12 mouse cellular contexts compared by ENCODE assay signal in the genomic region with DNA sequence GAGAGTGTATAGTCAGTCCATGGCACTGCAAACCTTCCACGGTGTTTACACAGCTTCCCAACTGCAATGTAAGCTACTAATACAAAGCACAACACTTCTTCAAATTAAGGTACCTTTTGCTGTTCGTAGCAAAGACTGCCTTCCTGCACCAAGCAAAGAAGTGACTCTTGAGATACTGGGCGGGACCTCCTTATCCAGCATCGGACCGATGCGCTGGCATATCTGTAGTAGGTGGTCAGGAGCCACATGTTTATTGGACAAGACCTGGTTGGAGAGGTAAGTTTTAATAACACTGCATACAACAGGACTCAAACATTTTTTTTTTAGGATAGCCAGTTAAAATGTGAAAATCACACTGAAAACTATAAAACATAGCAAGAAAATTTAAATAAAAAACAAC.
"Had no signal": no experiment of that assay in that cellular context is flagged by ENCODE, and none has a peak within 500 bp of the region (broad histone marks: within the 10 kb centered on the region; RNA-seq: fewer than 3 reads in every experiment).

No protein-coding gene starts in this region.

- DNase-seq: left cerebral cortex, postnatal 4 days; liver; liver, embryonic 13.5 days; liver, postnatal 0 days; lung, adult 18-20 months; lung, adult 2 months; lung, embryonic 14.5 days; lung, postnatal 10 days; lung, postnatal 14 days; lung, postnatal 36 days; lung, postnatal 4 days; midbrain, embryonic 14.5 days had no signal
